ENCODE assay signal across 17 mouse cellular contexts in genomic region chr6:135383919-135384318, GRCm38 (mm10). TPM values are rescaled to one million over a fixed set of nuclear protein-coding genes. Genes with fewer than 3 reads are reported as not detected.
"Had no signal": no experiment of that assay in that cellular context is flagged by ENCODE, and none has a peak within 500 bp of the region (broad histone marks: within the 10 kb centered on the region; RNA-seq: fewer than 3 reads in every experiment).

No protein-coding gene starts in this region.

- DNase-seq: cerebellum, adult 9-10 months; cerebellum, adult 9-11 months; cerebellum, postnatal 10 days; cerebellum, postnatal 14 days; cerebellum, postnatal 25 days; cerebellum, postnatal 36 days; embryo, embryonic 11 days; forebrain, postnatal 0 days; gastrocnemius, adult 2 months; gastrocnemius, postnatal 10 days; gastrocnemius, postnatal 14 days; gastrocnemius, postnatal 25 days; gastrocnemius, postnatal 36 days; heart, adult 11 months; heart, adult 18-20 months; heart, adult 2 months had no signal

RNA-seq across cellular contexts. Expression of gene Emp1, which starts 21.6 kb away (rescaled TPM):
- total RNA-seq: granulocyte monocyte progenitor cell, adult 5-6 weeks had no signal
